Mouse (Mus musculus) ES-E14 (cell line): ENCODE data around the gene Rcan3.

ENCODE experiments used
- CHD2 ChIP-seq: IDR thresholded peaks from 2 replicates; pipeline ENCODE4 v1.6.1; 2014; ENCODE audit warnings: mild to moderate bottlenecking, low read depth, low read length, inconsistent platforms
- MAFK ChIP-seq: IDR thresholded peaks from 2 replicates; pipeline ENCODE4 v1.6.1; 2014; ENCODE audit warnings: mild to moderate bottlenecking, low read depth, low read length, inconsistent platforms; ENCODE audit not compliant: insufficient read depth
- ZC3H11A ChIP-seq: IDR thresholded peaks from 2 replicates; pipeline ENCODE4 v1.6.1; 2012; ENCODE audit warnings: low read depth, mild to moderate bottlenecking, inconsistent platforms, low read length, borderline replicate concordance

DNA sequence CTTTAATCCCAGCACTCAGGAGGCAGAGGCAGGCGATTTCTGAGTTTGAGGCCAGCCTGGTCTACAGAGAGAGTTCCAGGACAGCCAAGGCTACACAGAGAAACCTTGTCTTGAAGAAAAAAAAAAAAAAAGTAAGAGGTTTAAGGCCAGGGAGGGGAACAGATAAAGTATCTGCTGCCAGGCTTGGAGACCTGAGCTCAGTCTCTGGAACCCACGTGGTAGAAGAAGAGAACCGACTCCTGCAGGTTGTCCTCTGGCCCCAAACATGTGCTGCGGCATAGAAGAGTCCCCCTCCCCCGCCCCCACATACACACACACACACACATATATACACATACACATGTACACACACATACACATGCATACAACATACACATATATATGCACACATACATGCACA lies 8.8 kb upstream of the Rcan3 start:
- TF ChIP-seq CHD2 (no peak), ZC3H11A (no peak), MAFK (no peak)
